Mouse (Mus musculus): Measurements from ENCODE around the gene Ap3m1.
A peak's percentile ranks its signal among the peaks of the same experiment; 100 is the strongest.
"Not testable (repeated sequence)": the region's sequence is repeated elsewhere in the genome, so short reads cannot be mapped to it uniquely, and the experiment has no call there.

Gene Ap3m1

GRCm38 (mm10) chr14:21052112-21052780 is at the start of gene Ap3m1, which contains the start of gene Adk:
TSS of gene Ap3m1 (minus strand) at chr14:21052508.
TSS of gene Adk (plus strand) at chr14:21052574.
- peak; percentile 98 for DNase-seq (ENCODE audit: low read depth)

GRCm38 (mm10) chr14:21101562-21101961 is 49.3 kb upstream of the Ap3m1 start:
- peak; percentile 52 for DNase-seq (ENCODE audit: low read depth)

- no peak for DNase-seq (ENCODE audit: low read depth)
Measured at GRCm38 (mm10) chr14:21100876-21101275, 48.6 kb upstream of the Ap3m1 start.

- no peak for DNase-seq (ENCODE audit: low read depth)
Measured at GRCm38 (mm10) chr14:21099371-21099770, 47.1 kb upstream of the Ap3m1 start.

- no peak for DNase-seq (ENCODE audit: low read depth)
Measured at GRCm38 (mm10) chr14:21096689-21097088, 44.4 kb upstream of the Ap3m1 start.

GRCm38 (mm10) chr14:21096279-21096678 is 44.0 kb upstream of the Ap3m1 start:
- DNase-seq (ENCODE audit: low read depth) = no peak

GRCm38 (mm10) chr14:21094161-21094560 is 41.9 kb upstream of the Ap3m1 start:
- DNase-seq (ENCODE audit: low read depth) = not testable (repeated sequence)

- DNase-seq (ENCODE audit: low read depth) = no peak
Measured at GRCm38 (mm10) chr14:21090930-21091486, 38.7 kb upstream of the Ap3m1 start.

- DNase-seq (ENCODE audit: low read depth) = no peak
Measured at GRCm38 (mm10) chr14:21090400-21090799, 38.1 kb upstream of the Ap3m1 start.

GRCm38 (mm10) chr14:21088731-21089130 is 36.4 kb upstream of the Ap3m1 start:
- no peak for DNase-seq (ENCODE audit: low read depth)

GRCm38 (mm10) chr14:21087390-21088060 is 35.2 kb upstream of the Ap3m1 start:
- no peak for DNase-seq (ENCODE audit: low read depth)

- DNase-seq (ENCODE audit: low read depth) = no peak
Measured at GRCm38 (mm10) chr14:21086827-21087351, 34.6 kb upstream of the Ap3m1 start.

- no peak for DNase-seq (ENCODE audit: low read depth)
Measured at GRCm38 (mm10) chr14:21086106-21086505, 33.8 kb upstream of the Ap3m1 start.

- no peak for DNase-seq (ENCODE audit: low read depth)
Measured at GRCm38 (mm10) chr14:21085666-21086065, 33.4 kb upstream of the Ap3m1 start.

GRCm38 (mm10) chr14:21082823-21083222 is 30.5 kb upstream of the Ap3m1 start:
- no peak for DNase-seq (ENCODE audit: low read depth)

GRCm38 (mm10) chr14:21078511-21078910 is 26.2 kb upstream of the Ap3m1 start:
- peak; percentile 64 for DNase-seq (ENCODE audit: low read depth)

- peak; percentile 31 for DNase-seq (ENCODE audit: low read depth)
Measured at GRCm38 (mm10) chr14:21077939-21078338, 25.6 kb upstream of the Ap3m1 start.

- DNase-seq (ENCODE audit: low read depth) = no peak
Measured at GRCm38 (mm10) chr14:21076501-21077194, 24.3 kb upstream of the Ap3m1 start.

GRCm38 (mm10) chr14:21075751-21076500 is 23.6 kb upstream of the Ap3m1 start:
- DNase-seq (ENCODE audit: low read depth) = peak; percentile 94

GRCm38 (mm10) chr14:21074398-21075320 is 22.4 kb upstream of the Ap3m1 start:
- peak; percentile 16 for DNase-seq (ENCODE audit: low read depth)

- DNase-seq (ENCODE audit: low read depth) = no peak
Measured at GRCm38 (mm10) chr14:21073981-21074380, 21.7 kb upstream of the Ap3m1 start.
